Mouse (Mus musculus) MEL (cell line): ENCODE results near the gene Foxc2. TPM values are rescaled to one million over a fixed set of nuclear protein-coding genes. Genes with fewer than 3 reads are reported as not detected.

Experiments used
- DNase-seq: peaks from one replicate; pipeline ENCODE4 v3.0.0; 2011; ENCODE audit warnings: low read depth, low spot score
- H3K27ac ChIP-seq: 2 replicates; pipeline ENCODE4 v1.5.1; 2012; ENCODE audit warnings: low read depth, mild to moderate bottlenecking, control low read depth, low read length, moderate library complexity; ENCODE audit not compliant: control insufficient read depth
- H3K27me3 ChIP-seq, 2 experiments: fragments of 150-350 bp in 1 of 2; sonication (generic) in 1 of 2; 2 replicates each; pipeline ENCODE4 v1.6.1; 2012; ENCODE audit warnings: low read length in 2 of 2, mild to moderate bottlenecking in 2 of 2, improper control_type of control experiment in 1 of 2, moderate library complexity in 1 of 2; ENCODE audit not compliant: insufficient read depth in 2 of 2, control insufficient read depth in 1 of 2
- H3K36me3 ChIP-seq, 2 experiments: 2 replicates each; pipeline ENCODE4 v1.6.1; 2012 to 2014; ENCODE audit warnings: low read length in 2 of 2, improper control_type of control experiment in 1 of 2, inconsistent platforms in 1 of 2, mild to moderate bottlenecking in 1 of 2; ENCODE audit not compliant: insufficient read depth in 2 of 2, control insufficient read depth in 1 of 2
- H3K4me1 ChIP-seq, 2 experiments: fragments of 150-350 bp in 1 of 2; sonication (generic) in 1 of 2; 2 replicates each; pipeline ENCODE4 v1.6.1; 2012; ENCODE audit warnings: low read length in 2 of 2, improper control_type of control experiment in 1 of 2, mild to moderate bottlenecking in 1 of 2; ENCODE audit not compliant: insufficient read depth in 2 of 2, control insufficient read depth in 1 of 2
- H3K4me3 ChIP-seq, 2 experiments: fragments of 150-350 bp in 1 of 2; sonication (generic) in 1 of 2; 2 replicates each; pipeline ENCODE4 v1.5.1; 2012; ENCODE audit warnings: low read depth in 2 of 2, low read length in 2 of 2, mild to moderate bottlenecking in 2 of 2, moderate library complexity in 2 of 2, control low read depth in 1 of 2, improper control_type of control experiment in 1 of 2; ENCODE audit not compliant: control insufficient read depth in 1 of 2, insufficient read depth in 1 of 2
- H3K79me2 ChIP-seq: 2 replicates; pipeline ENCODE4 v1.6.1; 2012; ENCODE audit warnings: mild to moderate bottlenecking, low read length, moderate library complexity; ENCODE audit not compliant: control insufficient read depth, poor library complexity, insufficient read depth
- H3K9ac ChIP-seq: 2 replicates; pipeline ENCODE4 v1.6.1; 2012; ENCODE audit warnings: low read depth, mild to moderate bottlenecking, control low read depth, low read length, moderate library complexity; ENCODE audit not compliant: control insufficient read depth, poor library complexity, severe bottlenecking
- H3K9me3 ChIP-seq: fragments of 150-350 bp; sonication (generic); replicated peaks from 2 replicates; pipeline ENCODE4 v1.6.1; 2012; ENCODE audit warnings: mild to moderate bottlenecking, low read length, improper control_type of control experiment, moderate library complexity; ENCODE audit not compliant: insufficient read depth
- CHD1 ChIP-seq: IDR thresholded peaks from 2 replicates; pipeline ENCODE4 v1.6.1; 2012; ENCODE audit warnings: low read depth, mild to moderate bottlenecking, inconsistent platforms, low read length, improper control_type of control experiment
- CTCF ChIP-seq, 3 experiments: IDR thresholded peaks in 2 of 3; conservative IDR thresholded peaks in 1 of 3; 2 replicates each; pipeline ENCODE4 v1.5.1; 2011 to 2012; ENCODE audit warnings: low read length in 3 of 3, low read depth in 2 of 3, mild to moderate bottlenecking in 2 of 3, improper control_type of control experiment in 1 of 3, inconsistent platforms in 1 of 3, mixed read lengths in 1 of 3, moderate library complexity in 1 of 3; ENCODE audit not compliant: control insufficient read depth in 1 of 3, insufficient read depth in 1 of 3, poor library complexity in 1 of 3, severe bottlenecking in 1 of 3
- E2F4 ChIP-seq: IDR thresholded peaks from 2 replicates; pipeline ENCODE4 v1.6.1; 2011; ENCODE audit warnings: low read depth, low read length, improper control_type of control experiment, borderline replicate concordance
- GABPA ChIP-seq: IDR thresholded peaks from 2 replicates; pipeline ENCODE4 v1.6.1; 2012; ENCODE audit warnings: low read depth, mild to moderate bottlenecking, inconsistent platforms, low read length, improper control_type of control experiment, moderate library complexity
- GATA1 ChIP-seq: IDR thresholded peaks from 2 replicates; pipeline ENCODE4 v1.6.1; 2011; ENCODE audit warnings: low read depth, low read length, improper control_type of control experiment
- HCFC1 ChIP-seq: IDR thresholded peaks from 2 replicates; pipeline ENCODE4 v1.6.1; 2012; ENCODE audit warnings: low read depth, mild to moderate bottlenecking, inconsistent platforms, low read length, improper control_type of control experiment, moderate library complexity
- JUND ChIP-seq: IDR thresholded peaks from 2 replicates; pipeline ENCODE4 v1.6.1; 2011; ENCODE audit warnings: low read depth, mild to moderate bottlenecking, improper control_type of control experiment, low read length
- MAZ ChIP-seq: IDR thresholded peaks from 2 replicates; pipeline ENCODE4 v1.6.1; 2012; ENCODE audit warnings: low read depth, mild to moderate bottlenecking, inconsistent platforms, low read length, improper control_type of control experiment
- MXI1 ChIP-seq: IDR thresholded peaks from 2 replicates; pipeline ENCODE4 v1.6.1; 2011; ENCODE audit warnings: mild to moderate bottlenecking, low read depth, low read length, improper control_type of control experiment
- NELFE ChIP-seq: IDR thresholded peaks from 2 replicates; pipeline ENCODE4 v1.6.1; 2011; ENCODE audit warnings: low read depth, low read length, improper control_type of control experiment
- NRF1 ChIP-seq: IDR thresholded peaks from 2 replicates; pipeline ENCODE4 v1.6.1; 2014; ENCODE audit warnings: low read depth, mild to moderate bottlenecking, inconsistent platforms, low read length, improper control_type of control experiment, moderate library complexity; ENCODE audit not compliant: poor library complexity, insufficient read depth, severe bottlenecking
- RCOR1 ChIP-seq: IDR thresholded peaks from 2 replicates; pipeline ENCODE4 v1.6.1; 2012; ENCODE audit warnings: low read depth, mild to moderate bottlenecking, inconsistent platforms, low read length, improper control_type of control experiment
- SMC3 ChIP-seq: IDR thresholded peaks from 2 replicates; pipeline ENCODE4 v1.6.1; 2011; ENCODE audit warnings: low read depth, low read length, improper control_type of control experiment
- TCF12 ChIP-seq: IDR thresholded peaks from 2 replicates; pipeline ENCODE4 v1.6.1; 2014; ENCODE audit warnings: low read depth, mild to moderate bottlenecking, inconsistent platforms, low read length, improper control_type of control experiment, moderate library complexity
- USF1 ChIP-seq: IDR thresholded peaks from 2 replicates; pipeline ENCODE4 v1.6.1; 2014; ENCODE audit warnings: low read depth, mild to moderate bottlenecking, inconsistent platforms, low read length, improper control_type of control experiment, moderate library complexity
- USF2 ChIP-seq, 2 experiments: IDR thresholded peaks; 2 replicates each; pipeline ENCODE4 v1.6.1; 2011 to 2012; ENCODE audit warnings: improper control_type of control experiment in 2 of 2, low read length in 2 of 2, borderline replicate concordance in 1 of 2, inconsistent platforms in 1 of 2, low read depth in 1 of 2, mild to moderate bottlenecking in 1 of 2; ENCODE audit not compliant: insufficient read depth in 1 of 2
- ZC3H11A ChIP-seq: IDR thresholded peaks from 2 replicates; pipeline ENCODE4 v1.6.1; 2012; ENCODE audit warnings: low read depth, mild to moderate bottlenecking, inconsistent platforms, low read length, improper control_type of control experiment
- ZMIZ1 ChIP-seq: IDR thresholded peaks from 2 replicates; pipeline ENCODE4 v1.6.1; 2012; ENCODE audit warnings: low read depth, mild to moderate bottlenecking, inconsistent platforms, low read length, improper control_type of control experiment, moderate library complexity
- ZNF384 ChIP-seq: IDR thresholded peaks from 2 replicates; pipeline ENCODE4 v1.6.1; 2012; ENCODE audit warnings: low read depth, mild to moderate bottlenecking, inconsistent platforms, low read length, improper control_type of control experiment
- polyA plus RNA-seq, 2 experiments: library from polyadenylated mRNA; stranded (reverse) in 1 of 2; unstranded in 1 of 2; fragments of >175 nt in 1 of 2; fragments of >200 nt in 1 of 2; gene quantifications; 2 replicates each; pipeline versions ENCODE4 v1.2.1 to v1.2.4; 2012; ENCODE audit warnings: low replicate concordance in 2 of 2, low read depth in 1 of 2; ENCODE audit not compliant: insufficient read length in 2 of 2, insufficient read depth in 1 of 2, missing spikeins in 1 of 2
- total RNA-seq: library from RNA; depleted of rRNA; stranded (reverse); fragments of 300-350 nt; gene quantifications from 2 replicates; pipeline ENCODE4 v1.2.3, GENCODE M21; 2012

Gene Foxc2
- total and polyA plus RNA-seq, 3 experiments: 13.6 to 15.4 TPM; not detected in 1

DNA sequence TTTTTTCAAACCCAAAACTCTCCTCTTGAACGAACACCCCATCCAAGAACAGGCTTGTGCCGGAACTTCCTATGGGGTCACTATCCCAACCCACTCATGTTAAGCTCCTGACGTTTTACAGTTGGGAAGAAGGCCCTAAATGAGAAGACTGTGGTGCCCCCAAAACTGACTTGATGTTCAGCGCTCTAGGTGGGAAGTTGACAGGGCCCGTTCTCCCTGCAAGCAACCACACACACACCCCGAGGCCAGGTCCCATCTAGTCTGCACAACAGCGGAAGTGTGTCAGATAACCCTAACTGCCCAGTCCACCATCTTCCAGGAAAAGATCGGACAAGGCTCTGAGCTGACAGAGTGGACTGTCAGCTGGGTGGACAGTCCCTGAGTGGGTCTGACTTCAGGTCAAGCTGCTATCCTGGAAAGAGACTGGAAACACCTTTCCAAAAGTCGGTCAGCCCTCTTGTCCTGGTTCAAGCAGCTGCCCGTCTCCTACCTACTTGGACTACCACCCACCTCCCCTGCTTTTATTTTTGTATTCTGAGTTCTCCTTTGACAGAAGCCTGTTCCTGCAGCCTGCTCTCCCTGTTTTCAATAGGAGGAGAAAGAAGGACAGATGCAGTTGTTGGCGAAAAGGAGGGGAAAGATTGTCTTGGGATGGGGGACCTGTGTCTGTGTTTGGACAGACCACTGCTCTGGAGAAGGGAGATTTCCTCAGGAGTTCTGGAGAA is 43.4 kb upstream of the Foxc2 start:
- Histone ChIP-seq H3K4me3 (no peak overlapping the region), H3K79me2 (no peaks in the 10 kb centered on the region), H3K4me1 (no peaks in the 10 kb centered on the region), H3K9me3 (no peaks in the 10 kb centered on the region), H3K27ac (no peak overlapping the region), H3K36me3 (no peaks in the 10 kb centered on the region), H3K27me3 (no peaks in the 10 kb centered on the region), H3K9ac (no peak overlapping the region)
- TF ChIP-seq GABPA: no peak
- no peak for TF ChIP-seq RCOR1
- no peak for TF ChIP-seq USF1
- no peak for TF ChIP-seq ZNF384
- no peak for TF ChIP-seq HCFC1
- TF ChIP-seq E2F4: no peak
- no peak for TF ChIP-seq GATA1
- TF ChIP-seq NELFE: no peak
- TF ChIP-seq TCF12: no peak
- TF ChIP-seq ZMIZ1: no peak
- TF ChIP-seq JUND: no peak
- TF ChIP-seq CTCF (IDR thresholded peaks at IDR 0.05 in 2 of 3, conservative IDR thresholded peaks at IDR 0.05 in 1 of 3; ENCODE audit: control insufficient read depth in 1 of 3, insufficient read depth in 1 of 3, low read depth in 2 of 3, low read length in 3 of 3, poor library complexity in 1 of 3, severe bottlenecking in 1 of 3): no peak
- no peak for TF ChIP-seq NRF1
- TF ChIP-seq USF2 (IDR thresholded peaks at IDR 0.05; ENCODE audit: borderline replicate concordance in 1 of 2, insufficient read depth in 1 of 2, low read depth in 1 of 2, low read length in 2 of 2): no peak
- no peak for TF ChIP-seq SMC3
- no peak for DNase-seq

DNA sequence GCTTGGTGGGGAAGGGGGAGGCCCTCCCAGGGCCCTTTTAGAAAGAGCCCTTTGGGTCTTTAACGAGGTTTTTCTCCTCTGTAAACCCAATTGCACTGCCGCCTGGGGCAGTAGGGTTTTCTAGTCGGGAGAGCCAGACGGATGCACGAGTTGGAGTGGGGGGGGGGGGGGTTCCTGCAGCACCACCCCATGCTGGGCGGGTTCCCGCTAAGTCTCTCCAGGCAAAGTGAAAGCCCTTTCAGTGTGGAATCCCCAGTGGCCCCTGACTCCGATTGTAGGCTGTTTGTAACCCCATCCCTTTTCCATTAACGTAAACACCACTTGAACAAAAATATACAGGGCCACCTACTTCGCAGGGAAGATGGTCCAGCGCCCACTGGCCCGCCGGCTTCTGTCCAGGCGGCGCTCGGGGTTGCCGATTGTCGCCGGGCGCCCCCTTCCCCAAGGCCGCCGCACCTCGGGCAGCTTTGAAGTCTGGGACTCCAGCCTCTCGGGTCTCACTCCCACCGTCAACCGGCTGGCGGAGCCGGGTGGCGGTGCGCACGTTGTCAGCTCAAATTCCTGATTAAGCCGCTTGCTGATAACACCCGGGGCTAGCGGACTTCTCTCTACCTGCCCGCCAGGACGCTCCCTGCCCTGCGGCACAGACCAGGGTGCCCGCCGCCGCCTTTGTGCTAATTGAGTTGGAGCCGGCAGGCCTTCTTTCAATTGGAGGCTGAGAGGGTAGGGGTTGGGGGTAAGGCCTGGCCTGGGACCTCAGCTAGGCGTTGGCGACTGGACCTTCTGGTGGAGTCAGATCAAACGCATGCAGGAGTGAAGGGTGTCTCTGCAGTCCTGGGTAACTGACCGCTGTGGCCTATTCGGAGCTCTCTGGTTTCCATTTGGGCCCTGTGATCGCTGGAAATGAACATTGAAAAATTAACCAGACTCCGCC is 42.5 kb upstream of the Foxc2 start:
- Histone ChIP-seq H3K36me3 (no peaks in the 10 kb centered on the region), H3K79me2 (no peaks in the 10 kb centered on the region), H3K27ac (no peak overlapping the region)
- no peak for TF ChIP-seq MAZ
- no peak for TF ChIP-seq GABPA
- no peak for TF ChIP-seq ZC3H11A
- TF ChIP-seq CHD1: no peak
- TF ChIP-seq NRF1: no peak
- no peak for TF ChIP-seq MXI1
- TF ChIP-seq, all 39 proteins: peak for 0
- Histone ChIP-seq H3K27me3 (no peaks in the 10 kb centered on the region), H3K9me3 (no peaks in the 10 kb centered on the region), H3K4me3 (no peak overlapping the region), H3K9ac (no peak overlapping the region), H3K4me1 (no peaks in the 10 kb centered on the region)
- DNase-seq: no peak
